Mouse (Mus musculus): ENCODE data around the gene Gm39566. TPM values are rescaled to one million over a fixed set of nuclear protein-coding genes. Genes with fewer than 3 reads are reported as not detected.
A peak's percentile ranks its signal among the peaks of the same experiment; 100 is the strongest.

Gene Gm39566
- total RNA-seq, 2 experiments from 2014 or later = not detected

DNA sequence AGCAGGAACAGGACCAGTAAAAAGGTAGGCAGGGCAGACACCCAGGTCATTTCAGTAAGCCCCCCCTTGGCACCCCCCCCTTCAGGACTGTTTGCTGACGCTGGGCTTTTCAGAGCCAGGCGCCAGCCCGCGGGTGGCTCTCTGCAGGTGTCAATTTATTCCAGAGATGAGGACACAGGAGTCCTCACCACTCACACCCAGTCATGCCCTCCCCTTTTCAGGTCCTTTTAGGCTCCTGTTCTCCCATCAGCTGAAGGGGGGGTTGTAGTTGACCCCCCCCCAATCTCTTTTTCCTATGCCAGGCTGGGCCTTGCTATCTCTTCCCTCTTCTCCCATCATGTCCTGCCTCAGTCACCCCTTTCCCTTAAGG is 20.9 kb upstream of the Gm39566 start:
- ATAC-seq (replicated peaks; ENCODE audit: low FRiP score, low TSS enrichment, poor library complexity, severe bottlenecking) = no peak

- no peak for ATAC-seq (replicated peaks; ENCODE audit: low FRiP score, low TSS enrichment, poor library complexity, severe bottlenecking)
Measured at GRCm38 (mm10) chr11:69835326-69835965, 20.3 kb upstream of the Gm39566 start.

DNA sequence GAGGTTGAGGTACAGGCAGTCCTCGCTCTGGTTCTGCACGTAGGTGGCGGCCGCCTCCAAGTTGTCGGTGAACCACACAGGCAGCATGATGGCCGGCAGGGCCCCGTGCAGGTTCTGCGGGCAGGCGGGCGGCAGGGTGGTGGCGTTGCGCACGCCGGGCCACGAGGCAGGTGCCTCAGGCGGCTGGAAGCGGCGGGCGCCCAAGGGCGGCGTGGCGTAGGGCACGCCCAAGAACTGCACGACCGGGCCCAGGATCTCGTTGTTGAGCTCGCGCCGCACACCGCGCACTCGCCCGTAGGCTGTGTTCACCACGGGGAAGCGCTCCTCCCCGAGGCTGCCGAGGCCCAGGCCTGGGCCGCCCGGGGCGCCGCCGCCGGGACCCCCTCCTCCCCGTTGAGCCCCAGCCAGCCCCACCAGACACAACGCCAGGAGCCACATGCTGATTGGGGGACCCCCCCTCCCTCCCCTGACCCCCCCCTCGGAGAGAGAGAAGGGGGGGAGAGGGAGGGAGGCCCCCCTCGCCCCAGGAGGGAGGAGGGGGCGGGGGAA is 19.0 kb upstream of the Gm39566 start:
- ATAC-seq (replicated peaks; ENCODE audit: low FRiP score, low TSS enrichment, poor library complexity, severe bottlenecking) = peak; percentile 39

GRCm38 (mm10) chr11:69833554-69833953 is 18.5 kb upstream of the Gm39566 start:
- ATAC-seq (replicated peaks; ENCODE audit: low FRiP score, low TSS enrichment, poor library complexity, severe bottlenecking) = 0 out of 2 replicates have a peak, but pooled peaks have one; percentile 16

- ATAC-seq (replicated peaks; ENCODE audit: low FRiP score, low TSS enrichment, poor library complexity, severe bottlenecking) = no peak
Measured at GRCm38 (mm10) chr11:69828832-69829231, 13.7 kb upstream of the Gm39566 start.

- ATAC-seq (replicated peaks; ENCODE audit: low FRiP score, low TSS enrichment, poor library complexity, severe bottlenecking) = no peak
Measured at GRCm38 (mm10) chr11:69823456-69823855, 8.4 kb upstream of the Gm39566 start.

DNA sequence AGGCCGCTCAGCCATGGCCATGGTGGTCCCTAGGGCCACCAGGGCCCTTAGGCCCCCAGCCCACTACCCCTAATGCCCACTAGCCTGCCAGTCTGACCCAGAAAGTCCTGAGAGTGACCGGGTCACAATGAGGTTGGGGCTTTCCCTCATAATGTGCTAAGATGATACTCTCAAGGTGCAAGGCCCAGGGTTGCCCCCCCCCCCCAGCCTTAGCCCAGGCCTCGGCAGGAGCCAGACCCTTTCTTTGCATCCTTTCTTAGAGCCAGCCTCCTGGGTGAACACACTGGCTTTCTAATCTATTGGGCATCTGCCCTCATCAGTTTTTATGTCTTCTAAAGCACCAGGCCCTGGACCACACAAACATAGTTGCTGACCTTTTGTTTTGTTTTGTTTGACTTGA is 7.0 kb upstream of the Gm39566 start, which contains the start of gene Spem1:
Gene Spem1, minus strand, starts transcription at position 101 of the 400 bp plus-strand sequence.
- ATAC-seq (replicated peaks; ENCODE audit: low FRiP score, low TSS enrichment, poor library complexity, severe bottlenecking) = no peak

DNA sequence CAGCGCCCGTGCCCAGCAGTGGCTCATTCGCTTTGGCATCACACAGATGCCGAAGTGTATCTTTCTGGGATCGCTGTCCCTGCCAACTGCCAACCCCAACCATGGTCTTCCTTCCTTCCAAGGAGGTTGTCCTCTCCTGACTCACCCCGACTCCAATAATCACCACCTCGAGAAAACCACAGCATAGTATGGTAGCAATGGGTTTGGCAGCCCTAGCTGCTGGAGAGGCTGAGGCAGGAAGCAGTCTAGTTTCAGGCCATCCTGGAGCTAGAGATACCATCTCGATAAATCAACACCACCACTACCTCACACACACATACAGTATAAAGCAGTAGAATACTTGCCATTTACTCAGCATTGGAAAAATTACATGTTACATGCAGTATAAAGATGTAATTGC is 3.8 kb upstream of the Gm39566 start:
- ATAC-seq (replicated peaks; ENCODE audit: low FRiP score, low TSS enrichment, poor library complexity, severe bottlenecking) = no peak

GRCm38 (mm10) chr11:69818365-69818764 is 3.3 kb upstream of the Gm39566 start, which contains the start of gene Spem2:
TSS of gene Spem2 (minus strand) at chr11:69818465.
- ATAC-seq (replicated peaks; ENCODE audit: low FRiP score, low TSS enrichment, poor library complexity, severe bottlenecking) = no peak

- no peak for ATAC-seq (replicated peaks; ENCODE audit: low FRiP score, low TSS enrichment, poor library complexity, severe bottlenecking)
Measured at GRCm38 (mm10) chr11:69816520-69816919, 1.4 kb upstream of the Gm39566 start.

GRCm38 (mm10) chr11:69810280-69810679 is 4.8 kb downstream of the Gm39566 start:
- no peak for ATAC-seq (replicated peaks; ENCODE audit: low FRiP score, low TSS enrichment, poor library complexity, severe bottlenecking)

DNA sequence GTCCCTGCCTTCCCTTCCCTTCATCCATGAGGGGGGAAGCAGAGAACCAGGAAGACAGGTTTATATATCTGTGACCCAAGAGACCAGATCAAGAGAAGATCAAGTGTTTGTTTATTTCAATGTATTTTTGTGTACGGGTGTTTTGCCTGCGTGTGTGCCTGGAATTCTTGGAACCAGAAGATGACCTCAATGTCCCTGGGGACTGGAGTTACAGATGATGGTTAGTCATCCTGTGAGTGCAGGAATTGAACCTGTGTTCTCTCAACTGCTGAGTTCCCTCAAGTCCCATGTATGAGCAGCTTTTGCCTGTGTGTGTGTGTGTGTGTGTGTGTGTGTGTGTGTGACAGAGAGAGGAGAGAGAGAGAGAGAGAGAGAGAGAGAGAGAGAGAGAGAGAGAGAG is 7.5 kb downstream of the Gm39566 start:
- no peak for ATAC-seq (replicated peaks; ENCODE audit: low FRiP score, low TSS enrichment, poor library complexity, severe bottlenecking)

- ATAC-seq (replicated peaks; ENCODE audit: low FRiP score, low TSS enrichment, poor library complexity, severe bottlenecking) = no peak
Measured at GRCm38 (mm10) chr11:69806378-69806777, 8.7 kb downstream of the Gm39566 start.

- no peak for ATAC-seq (replicated peaks; ENCODE audit: low FRiP score, low TSS enrichment, poor library complexity, severe bottlenecking)
Measured at GRCm38 (mm10) chr11:69804972-69805909, 9.9 kb downstream of the Gm39566 start, which contains the start of gene Tmem102. TSS of gene Tmem102 (minus strand) at chr11:69805624.

GRCm38 (mm10) chr11:69804652-69804940 is 10.5 kb downstream of the Gm39566 start:
- ATAC-seq (replicated peaks; ENCODE audit: low FRiP score, low TSS enrichment, poor library complexity, severe bottlenecking) = no peak

GRCm38 (mm10) chr11:69803786-69804651 is 11.1 kb downstream of the Gm39566 start:
- ATAC-seq (replicated peaks; ENCODE audit: low FRiP score, low TSS enrichment, poor library complexity, severe bottlenecking) = peak; percentile 72

DNA sequence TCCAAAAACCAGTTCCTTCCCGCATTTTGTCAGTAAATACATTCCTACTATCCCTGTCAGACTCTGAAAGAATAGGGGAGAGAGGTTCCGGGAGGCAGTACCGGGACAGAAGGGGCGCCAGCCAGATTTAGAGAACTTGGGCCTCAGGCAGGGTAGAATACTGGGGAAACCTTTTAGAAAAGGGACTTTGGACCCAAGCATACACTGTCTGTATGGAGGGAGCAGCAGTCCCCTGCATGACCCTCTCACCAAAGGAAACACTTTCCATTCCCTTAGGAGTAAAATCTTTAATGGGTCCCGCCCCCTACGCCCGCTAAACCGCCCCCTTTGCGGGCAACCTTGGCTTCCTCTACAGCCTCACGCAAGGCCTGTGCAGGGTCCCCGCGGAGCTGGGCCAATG is 11.8 kb downstream of the Gm39566 start:
- ATAC-seq (replicated peaks; ENCODE audit: low FRiP score, low TSS enrichment, poor library complexity, severe bottlenecking) = no peak; the same call in 1 of the 2 replicates

DNA sequence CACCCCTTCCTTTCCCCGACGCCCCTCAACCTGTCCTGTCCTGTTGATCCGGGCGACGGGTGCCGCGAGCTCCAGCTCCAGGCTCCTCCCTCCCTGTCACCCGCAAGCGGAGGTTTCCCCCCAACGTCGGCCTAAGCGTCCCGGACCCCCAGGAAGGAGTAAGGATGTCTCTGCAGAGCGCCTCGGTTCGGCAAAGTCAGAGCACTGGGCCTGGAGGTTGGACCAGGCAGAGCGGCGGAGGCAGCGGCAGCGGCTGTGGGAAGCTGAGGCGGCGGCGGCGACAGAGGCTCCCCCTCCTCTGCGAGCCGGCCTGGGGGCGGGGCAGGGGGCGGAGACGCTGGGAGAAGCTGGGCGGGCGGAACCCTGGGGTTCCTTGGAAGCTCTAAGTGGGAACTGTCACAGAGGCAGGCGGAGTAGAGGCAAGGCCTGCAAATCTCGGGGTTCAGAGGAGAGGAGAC is 12.4 kb downstream of the Gm39566 start:
- ATAC-seq (replicated peaks; ENCODE audit: low FRiP score, low TSS enrichment, poor library complexity, severe bottlenecking) = 0 out of 2 replicates have a peak, but pooled peaks have one; percentile 31

- no peak for ATAC-seq (replicated peaks; ENCODE audit: low FRiP score, low TSS enrichment, poor library complexity, severe bottlenecking)
Measured at GRCm38 (mm10) chr11:69801379-69801977, 13.6 kb downstream of the Gm39566 start, which contains the start of gene Fgf11. TSS of gene Fgf11 (minus strand) at chr11:69801857.
